ENCODE assay signal across 17 mouse cellular contexts in the genomic region with DNA sequence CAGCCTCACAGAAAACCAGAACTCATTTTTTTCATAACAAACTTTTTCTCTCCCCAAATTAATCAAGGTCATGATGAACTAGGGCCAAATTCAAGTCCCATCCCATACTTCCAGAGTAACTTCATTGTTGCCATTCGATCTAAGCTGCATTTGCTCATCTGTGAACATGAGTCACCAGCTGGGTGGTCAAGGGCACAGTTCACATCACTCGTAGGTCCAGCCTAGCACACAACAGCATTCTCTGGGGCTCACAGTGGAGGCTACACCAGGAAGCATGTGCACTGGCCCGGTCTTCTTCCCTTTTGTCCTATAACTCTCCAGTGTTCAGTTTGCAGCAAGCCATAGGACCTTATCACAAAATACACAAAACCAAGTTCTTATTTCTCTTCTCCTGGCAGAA.
DNase-seq lines count a peak whose midpoint lies in the region.
"Had no signal": no experiment of that assay in that cellular context is flagged by ENCODE, and none has a peak within 500 bp of the region (broad histone marks: within the 10 kb centered on the region; RNA-seq: fewer than 3 reads in every experiment).

No protein-coding gene starts in this region.

- intact Hi-C loops in heart, postnatal 36 days (cut with DNase I) = no loop called here

- peak; percentile 64 for DNase-seq in heart, adult 11 months
- DNase-seq in heart, postnatal 36 days = no peak
- peak; percentile 20 for DNase-seq in adrenal gland, adult 8-10 months
- peak; percentile 5 for DNase-seq in adrenal gland, postnatal 25 days
- DNase-seq in thymus, adult 18-20 months = no peak
- no peak for DNase-seq in frontal cortex, postnatal 10 days (ENCODE audit: low spot score in 2 of 2)
- DNase-seq: B cell, adult 2 months; cerebellum, adult 11-12 months; cerebellum, adult 8-10 months; cerebellum, postnatal 10 days; cerebellum, postnatal 36 days; embryo, embryonic 11 days; gastrocnemius, postnatal 10 days; gastrocnemius, postnatal 36 days; heart, postnatal 14 days; kidney, adult 11 months; kidney, adult 8-10 months had no signal

Comparison
In these comparisons a context has a peak if more than half of its experiments do, and no peak if none do; other contexts are left out.
1. DNase-seq: peak in heart, adult 11 months (single experiment), adrenal gland, adult 8-10 months (single experiment) and adrenal gland, postnatal 25 days (single experiment); none in heart, postnatal 36 days (0 of 2), thymus, adult 18-20 months (0 of 2) and frontal cortex, postnatal 10 days (0 of 2).